30 mouse cellular contexts compared by ENCODE assay signal in the genomic region with DNA sequence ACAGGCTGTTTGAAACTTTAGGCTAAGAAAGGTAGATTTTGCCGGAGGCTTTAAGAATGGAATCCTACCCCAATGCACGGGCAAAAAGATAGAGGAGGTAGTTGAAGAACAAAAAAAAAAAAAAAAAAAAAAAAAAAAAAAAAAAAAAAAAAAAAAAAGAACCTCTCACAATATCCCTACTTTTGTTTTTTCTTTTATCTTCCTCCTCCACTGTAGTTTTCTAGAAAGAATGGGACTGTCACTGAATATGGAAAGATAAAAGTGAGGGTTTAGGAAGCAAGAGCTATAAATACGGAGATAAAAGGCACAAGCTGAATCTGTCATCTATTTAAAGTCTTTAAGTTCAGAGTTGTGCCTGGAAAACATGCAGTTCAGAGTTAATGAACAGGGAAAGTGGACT.
"Had no signal": no experiment of that assay in that cellular context is flagged by ENCODE, and none has a peak within 500 bp of the region (broad histone marks: within the 10 kb centered on the region; RNA-seq: fewer than 3 reads in every experiment).

No protein-coding gene starts in this region.

- H3K36me3 ChIP-seq: heart, embryonic 12.5 days; heart, embryonic 13.5 days; heart, embryonic 15.5 days; hindbrain, embryonic 10.5 days; hindbrain, embryonic 12.5 days; hindbrain, embryonic 13.5 days; hindbrain, embryonic 15.5 days; intestine, embryonic 15.5 days; kidney, embryonic 15.5 days had no signal

- H3K4me2 ChIP-seq: heart, embryonic 11.5 days; heart, embryonic 12.5 days; heart, embryonic 13.5 days; heart, embryonic 15.5 days; hindbrain, embryonic 12.5 days; hindbrain, embryonic 13.5 days; hindbrain, embryonic 14.5 days; hindbrain, embryonic 15.5 days; intestine, embryonic 15.5 days; kidney, embryonic 15.5 days had no signal

- H3K9ac ChIP-seq: heart, embryonic 12.5 days; heart, embryonic 13.5 days; heart, embryonic 15.5 days; hindbrain, embryonic 12.5 days; hindbrain, embryonic 13.5 days; hindbrain, embryonic 14.5 days; hindbrain, embryonic 15.5 days; intestine, embryonic 15.5 days; kidney, embryonic 15.5 days had no signal

- H3K27me3 ChIP-seq: heart, embryonic 12.5 days; heart, embryonic 13.5 days; heart, embryonic 15.5 days; hindbrain, embryonic 12.5 days; hindbrain, embryonic 13.5 days; hindbrain, embryonic 15.5 days; intestine, embryonic 15.5 days; kidney, embryonic 15.5 days had no signal

- H3K27ac ChIP-seq: heart, embryonic 13.5 days; heart, embryonic 15.5 days; hindbrain, embryonic 10.5 days; hindbrain, embryonic 12.5 days; hindbrain, embryonic 13.5 days; hindbrain, embryonic 14.5 days; hindbrain, embryonic 15.5 days; hindbrain, postnatal 0 days; intestine, embryonic 15.5 days; kidney, embryonic 15.5 days; kidney, postnatal 0 days; layer of hippocampus, adult 2 months; left cerebral cortex, adult 2 months had no signal

- H3K4me1 ChIP-seq: heart, embryonic 12.5 days; heart, embryonic 13.5 days; heart, embryonic 15.5 days; hindbrain, embryonic 10.5 days; hindbrain, embryonic 12.5 days; hindbrain, embryonic 13.5 days; hindbrain, embryonic 15.5 days; intestine, embryonic 15.5 days; kidney, embryonic 15.5 days had no signal

- DNase-seq: heart, postnatal 10 days; heart, postnatal 14 days; heart, postnatal 36 days; heart, postnatal 4 days; kidney, adult 11 months; kidney, adult 18-20 months; kidney, adult 2 months; kidney, adult 8-10 months; kidney, postnatal 10 days; kidney, postnatal 14 days; kidney, postnatal 25 days; kidney, postnatal 36 days; kidney, postnatal 4 days; layer of hippocampus, adult 9-11 months; layer of hippocampus, postnatal 36 days had no signal

- H3K4me3 ChIP-seq: heart, embryonic 12.5 days; heart, embryonic 13.5 days; heart, embryonic 15.5 days; hindbrain, embryonic 10.5 days; hindbrain, embryonic 12.5 days; hindbrain, embryonic 13.5 days; hindbrain, embryonic 15.5 days; intestine, embryonic 15.5 days; kidney, embryonic 15.5 days; layer of hippocampus, adult 2 months; left cerebral cortex, adult 2 months had no signal

- H3K9me3 ChIP-seq: heart, embryonic 12.5 days; heart, embryonic 13.5 days; heart, embryonic 15.5 days; hindbrain, embryonic 10.5 days; hindbrain, embryonic 12.5 days; hindbrain, embryonic 13.5 days; hindbrain, embryonic 15.5 days; intestine, embryonic 15.5 days; kidney, embryonic 15.5 days had no signal
